Mouse (Mus musculus) left cerebral cortex, postnatal 4 days (tissue): Measurements from ENCODE around the gene Tshz2. TPM values are rescaled to one million over a fixed set of nuclear protein-coding genes. Genes with fewer than 3 reads are reported as not detected.
"Not testable (repeated sequence)": the region's sequence is repeated elsewhere in the genome, so short reads cannot be mapped to it uniquely, and the experiment has no call there.

Experiments
- DNase-seq: peaks from one replicate; pipeline ENCODE4 v3.0.0-alpha.2; 2022
- intact Hi-C: fragments of 180-260 bp; cut with DNase I; formaldehyde crosslinking; loops from one replicate; pipeline ENCODE4 v1.15.1; 2025
- total RNA-seq, 2 experiments: library from RNA; stranded (reverse); gene quantifications; 2 replicates each; pipeline ENCODE4 v1.2.3; 2021

The Tshz2 gene
- total RNA-seq: 10 to 100 TPM; 29.9 to 52.3 TPM

DNA sequence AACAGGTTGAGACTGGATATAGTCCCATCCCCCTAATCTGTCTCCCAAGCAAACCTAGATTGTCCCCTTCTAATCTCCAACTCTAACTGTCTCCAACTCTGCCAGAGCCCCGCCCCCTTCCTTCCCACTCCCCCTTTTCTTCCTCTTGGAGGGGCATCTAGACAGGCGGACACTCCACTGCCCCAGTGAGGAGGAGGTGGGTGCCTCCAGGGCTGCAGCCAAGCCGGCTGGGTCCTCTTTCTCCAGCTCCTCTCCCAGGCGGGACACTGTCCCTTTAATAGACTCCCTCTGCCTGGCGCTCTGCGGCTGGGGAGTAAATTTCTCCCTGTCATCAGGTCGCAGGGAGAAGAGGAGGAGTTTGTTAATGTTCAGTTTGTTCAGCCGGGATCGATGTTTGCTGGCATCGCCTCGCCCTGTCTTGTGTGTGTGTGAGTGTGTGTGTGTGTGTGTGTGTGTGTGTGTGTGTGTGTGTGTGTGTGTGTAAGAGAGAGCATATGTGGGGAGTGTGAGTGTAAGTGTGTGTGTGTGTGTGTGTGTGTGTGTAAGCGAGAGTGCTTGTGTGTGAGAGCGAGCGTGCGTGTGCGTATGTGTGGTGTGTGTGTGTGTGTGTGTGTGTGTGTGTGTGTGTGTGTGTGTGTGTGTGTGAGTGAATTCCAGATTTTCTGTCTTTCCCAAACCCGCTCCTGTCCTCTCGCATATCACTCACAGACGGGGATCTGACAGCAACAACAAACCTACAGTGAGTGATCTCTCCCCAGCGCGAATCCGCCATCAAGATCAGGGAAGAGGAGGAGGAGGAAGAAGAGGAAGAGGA, at the start of gene Tshz2:
Gene Tshz2 (plus strand): TSS at position 676 of the 814 bp plus-strand sequence.
- intact Hi-C loops: no loop called here

GRCm38 (mm10) chr2:169583476-169583875, 49.3 kb upstream of the Tshz2 start:
- intact Hi-C loops: no loop called here
- no peak for DNase-seq

More for the DNA sequence above, at the start of gene Tshz2:
- DNase-seq: peak; percentile 66

DNA sequence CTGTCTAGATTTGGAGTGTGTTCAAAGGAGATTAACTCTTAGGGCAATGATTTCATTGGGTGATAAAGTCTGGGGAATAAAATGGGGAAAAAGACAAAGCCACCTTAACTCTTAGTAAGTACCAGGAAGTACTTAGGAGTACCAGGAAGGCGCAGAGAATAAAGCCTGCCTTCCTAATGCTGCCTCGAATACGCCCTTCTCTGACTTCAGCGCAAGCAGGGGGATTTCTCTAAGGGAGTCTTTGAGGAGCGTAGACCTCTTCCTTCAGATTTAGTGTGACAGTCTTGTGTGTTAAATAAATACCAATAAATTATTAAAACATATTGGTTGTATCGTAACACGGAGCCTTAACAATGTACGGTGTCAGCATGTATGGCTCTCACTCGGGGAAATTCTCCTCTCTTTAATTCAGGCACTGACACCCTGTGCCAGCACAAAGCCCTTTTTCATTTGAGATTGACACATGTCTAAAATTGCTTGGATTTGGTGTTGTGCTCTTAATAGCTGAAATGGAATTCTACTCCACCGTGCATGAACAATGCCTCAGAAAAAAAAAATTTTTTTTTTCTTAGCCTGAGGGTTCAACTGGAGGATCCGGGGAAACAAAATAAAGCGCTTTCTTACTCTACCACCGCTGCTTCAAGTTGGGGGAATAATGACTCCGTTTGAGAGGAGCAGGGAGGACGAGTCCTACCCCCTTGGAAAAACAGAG, 47.9 kb upstream of the Tshz2 start:
- intact Hi-C loops: no loop called here
- no peak for DNase-seq

- DNase-seq: no peak
- intact Hi-C loops: no loop called here
Observed at GRCm38 (mm10) chr2:169585631-169586285, 47.1 kb upstream of the Tshz2 start.

DNA sequence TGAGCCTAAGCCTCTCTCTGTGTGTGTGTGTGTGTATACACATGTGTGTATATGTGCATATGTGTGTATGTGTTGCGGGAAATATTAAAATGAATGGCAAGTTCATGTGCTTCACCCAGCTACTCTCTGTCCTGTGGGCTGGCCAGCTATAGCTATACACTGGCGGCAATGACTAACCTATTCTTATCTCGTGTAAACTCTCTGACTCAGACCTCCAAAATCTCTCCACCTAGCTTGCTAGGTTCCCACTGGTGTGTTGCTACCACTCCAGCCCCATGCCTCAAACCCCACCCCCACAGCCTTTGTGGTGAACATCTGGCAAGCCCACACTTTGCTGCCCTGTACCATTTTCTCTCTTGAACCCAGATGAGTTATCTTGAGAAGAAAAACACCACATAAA, 46.1 kb upstream of the Tshz2 start:
- no peak for DNase-seq
- intact Hi-C loops: no loop called here

DNA sequence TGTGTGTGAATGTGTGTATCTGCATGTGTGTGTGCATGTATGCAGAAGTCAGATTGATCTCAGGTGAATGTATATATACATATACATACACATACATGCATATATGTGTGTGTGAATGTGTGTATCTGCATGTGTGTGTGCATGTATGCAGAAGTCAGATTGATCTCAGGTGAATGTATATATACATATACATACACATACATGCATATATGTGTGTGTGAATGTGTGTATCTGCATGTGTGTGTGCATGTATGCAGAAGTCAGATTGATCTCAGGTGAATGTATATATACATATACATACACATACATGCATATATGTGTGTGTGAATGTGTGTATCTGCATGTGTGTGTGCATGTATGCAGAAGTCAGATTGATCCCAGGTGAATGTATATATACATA, 45.2 kb upstream of the Tshz2 start, which contains the start of gene Gm11011:
Gene Gm11011 (minus strand): TSS at position 101 of the 400 bp plus-strand sequence.
- intact Hi-C loops: not testable (repeated sequence)

GRCm38 (mm10) chr2:169589697-169590096, 43.1 kb upstream of the Tshz2 start:
- no peak for DNase-seq
- intact Hi-C loops: no loop called here

More for the DNA sequence above, 45.2 kb upstream of the Tshz2 start, which contains the start of gene Gm11011:
- DNase-seq: not testable (repeated sequence)

- no peak for DNase-seq
- intact Hi-C loops: no loop called here
Observed at GRCm38 (mm10) chr2:169590412-169590811, 42.4 kb upstream of the Tshz2 start.

DNA sequence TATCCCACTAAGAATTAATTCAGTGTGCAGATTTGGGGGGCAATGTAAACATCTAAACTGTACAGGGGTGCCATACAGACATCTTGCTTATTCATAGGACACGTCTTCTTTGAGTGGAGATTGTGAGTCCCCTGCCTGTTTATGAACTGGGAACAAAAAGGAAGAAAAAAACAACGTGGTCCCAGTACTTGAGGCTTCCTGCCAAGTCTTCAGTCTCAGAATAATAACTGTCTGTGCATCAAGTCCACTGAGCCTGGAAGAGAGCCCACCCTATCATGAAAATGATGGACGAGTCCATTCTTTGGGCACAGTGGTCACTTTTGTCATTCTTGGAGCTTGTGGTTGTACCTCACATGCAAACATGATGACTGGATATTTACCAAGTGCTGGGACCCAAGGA, 39.1 kb upstream of the Tshz2 start:
- intact Hi-C loops: no loop called here

DNA sequence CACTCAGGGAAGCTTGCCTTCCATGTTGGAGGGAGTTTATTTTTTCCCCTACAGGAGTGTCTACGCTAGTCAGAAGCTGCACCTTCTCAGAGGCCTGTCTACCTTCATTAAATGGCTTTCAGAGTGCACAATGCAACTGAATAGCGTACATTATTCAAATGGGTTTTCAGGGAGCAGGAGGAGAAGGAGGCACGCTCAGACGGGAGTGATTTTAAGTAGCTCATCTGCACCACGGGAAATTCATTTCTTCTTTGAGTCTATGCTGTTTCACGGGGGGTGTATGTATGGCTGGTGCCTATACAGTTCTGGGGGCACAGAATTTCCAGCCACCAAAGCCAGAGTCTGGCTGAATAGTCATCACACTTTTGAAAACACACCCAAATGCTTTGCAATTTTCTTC, 35.5 kb upstream of the Tshz2 start:
- DNase-seq: no peak
- intact Hi-C loops: no loop called here

More for the DNA sequence above, 39.1 kb upstream of the Tshz2 start:
- DNase-seq: no peak

- DNase-seq: no peak
- intact Hi-C loops: no loop called here
Observed at GRCm38 (mm10) chr2:169597971-169598370, 34.8 kb upstream of the Tshz2 start.

DNA sequence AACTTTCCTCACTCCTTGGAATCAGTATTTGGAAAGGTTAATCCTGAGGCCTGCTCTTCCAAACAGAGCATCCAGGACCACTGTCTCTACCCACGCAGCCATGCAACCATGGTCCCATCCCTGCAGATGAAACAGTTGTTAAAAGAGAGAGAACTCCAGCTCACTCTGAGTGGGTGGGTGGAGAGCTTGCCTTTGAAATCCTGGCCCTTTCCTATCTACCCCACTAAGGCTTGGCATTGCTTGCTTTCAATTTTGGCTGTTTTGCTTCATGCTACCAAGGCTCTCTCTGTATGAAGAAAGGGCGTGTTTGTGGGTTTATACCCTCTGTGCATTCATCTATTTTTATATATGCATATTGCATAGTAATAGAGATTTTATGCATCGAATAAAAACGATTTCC, 33.2 kb upstream of the Tshz2 start:
- no peak for DNase-seq
- intact Hi-C loops: no loop called here

- DNase-seq: peak; percentile 16
- intact Hi-C loops: no loop called here
Observed at GRCm38 (mm10) chr2:169600163-169600562, 32.6 kb upstream of the Tshz2 start.

- peak; percentile 62 for DNase-seq
- intact Hi-C loops: no loop called here
Observed at GRCm38 (mm10) chr2:169606901-169607678, 25.7 kb upstream of the Tshz2 start.

- DNase-seq: no peak
- intact Hi-C loops: no loop called here
Observed at GRCm38 (mm10) chr2:169607787-169608186, 25.0 kb upstream of the Tshz2 start.

- DNase-seq: no peak
- intact Hi-C loops: loop anchor here (10.0 kb wide), 1 partner anchor 545 kb away; no protein-coding TSS in a partner anchor
Observed at GRCm38 (mm10) chr2:169609956-169610355, 22.9 kb upstream of the Tshz2 start.

DNA sequence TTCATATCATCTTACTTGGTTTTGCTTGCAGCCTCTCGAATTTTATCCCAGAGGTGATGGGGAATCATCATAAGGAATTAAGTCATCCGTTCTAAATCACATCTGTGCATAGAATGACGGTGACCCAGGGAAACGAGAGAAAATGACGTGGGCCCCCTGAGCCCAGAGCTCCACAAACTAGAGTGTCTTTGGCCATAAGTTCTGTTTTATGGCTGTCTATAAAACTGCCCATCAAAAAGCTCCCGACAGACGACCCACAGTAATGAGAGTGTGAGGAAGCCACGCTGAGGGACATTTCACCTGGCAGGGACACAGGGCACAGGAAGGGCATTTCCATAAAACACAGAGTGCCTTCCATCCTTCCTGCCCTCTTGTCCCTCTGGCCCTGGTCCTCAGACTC, 21.9 kb upstream of the Tshz2 start:
- DNase-seq: no peak
- intact Hi-C loops: loop anchor here (10.0 kb wide), 1 partner anchor 546 kb away; no protein-coding TSS in a partner anchor

GRCm38 (mm10) chr2:169611557-169611956, 21.3 kb upstream of the Tshz2 start:
- intact Hi-C loops: loop anchor here (10.0 kb wide), 1 partner anchor 547 kb away; no protein-coding TSS in a partner anchor
- DNase-seq: peak; percentile 34

- intact Hi-C loops: loop anchor here (10.0 kb wide), 1 partner anchor 550 kb away; no protein-coding TSS in a partner anchor
- DNase-seq: no peak
Observed at GRCm38 (mm10) chr2:169614683-169615082, 18.1 kb upstream of the Tshz2 start.

GRCm38 (mm10) chr2:169615998-169616397, 16.8 kb upstream of the Tshz2 start:
- DNase-seq: no peak
- intact Hi-C loops: loop anchor here (10.0 kb wide), 1 partner anchor 551 kb away; no protein-coding TSS in a partner anchor
